Mouse (Mus musculus) heart, embryonic 11.5 days (tissue): ENCODE results near the gene Nme6. TPM values are rescaled to one million over a fixed set of nuclear protein-coding genes. Genes with fewer than 3 reads are reported as not detected.

Experiments
- ATAC-seq: fragments of 200-750 bp; cut with Nextera tagmentation; replicated peaks from 2 replicates; pipeline ENCODE4 v1.8.0; 2017; ENCODE audit warnings: moderate library complexity; ENCODE audit not compliant: insufficient number of reproducible peaks, low FRiP score, low TSS enrichment
- H3K27ac ChIP-seq: fragments of 300-500 bp; sonication (generic); 2 replicates; pipeline ENCODE4 v1.5.1; 2014; ENCODE audit warnings: mild to moderate bottlenecking, low read depth, low read length
- H3K27me3 ChIP-seq: fragments of 300-500 bp; sonication (generic); 2 replicates; pipeline ENCODE4 v1.6.1; 2014; ENCODE audit warnings: mild to moderate bottlenecking, low read length, mixed read lengths; ENCODE audit not compliant: control insufficient read depth, insufficient read depth
- H3K36me3 ChIP-seq: fragments of 300-500 bp; sonication (generic); 2 replicates; pipeline ENCODE4 v1.6.1; 2014; ENCODE audit warnings: mild to moderate bottlenecking, low read length, moderate library complexity, mixed read lengths; ENCODE audit not compliant: control insufficient read depth, insufficient read depth
- H3K4me1 ChIP-seq: fragments of 300-500 bp; sonication (generic); 2 replicates; pipeline ENCODE4 v1.6.1; 2014; ENCODE audit warnings: low read length; ENCODE audit not compliant: control insufficient read depth, insufficient read depth
- H3K4me2 ChIP-seq: fragments of 300-500 bp; sonication (generic); 2 replicates; pipeline ENCODE4 v1.6.1; 2014; ENCODE audit warnings: mild to moderate bottlenecking, moderate library complexity
- H3K4me3 ChIP-seq: fragments of 300-500 bp; sonication (generic); 2 replicates; pipeline ENCODE4 v1.5.1; 2014; ENCODE audit warnings: low read depth, low read length
- H3K9ac ChIP-seq: fragments of 300-500 bp; sonication (generic); 2 replicates; pipeline ENCODE4 v1.6.1; 2014; ENCODE audit warnings: mild to moderate bottlenecking, low read depth, low read length, moderate library complexity
- H3K9me3 ChIP-seq: fragments of 300-500 bp; sonication (generic); replicated peaks from 2 replicates; pipeline ENCODE4 v1.6.1; 2016; ENCODE audit warnings: low read length; ENCODE audit not compliant: control insufficient read depth
- WGBS: fragments of 180-500 bp; shearing (Covaris S2); extraction: QIAGEN DNeasy Blood & Tissue Kit; methylation state at CpG from one replicate; pipeline ENCODE4 v1.1.7; 2014; ENCODE audit not compliant: insufficient replicate concordance; 5-methylcytosine and 5-hydroxymethylcytosine counted together
- microRNA-seq: library from miRNA; unstranded; fragments of <30 nt; microRNA quantifications from one replicate; pipeline ENCODE4, GENCODE M21; 2016; ENCODE audit warnings: borderline number of aligned reads
- polyA plus RNA-seq: library from polyadenylated mRNA; unstranded; fragments of >200 nt; fragmentation: Nextera tagmentation; extraction: Ambion mirVana; gene quantifications from 2 replicates; pipeline ENCODE4 v1.2.1, GENCODE M21; 2014

Gene Nme6
- polyA plus RNA-seq, 1 experiment from 2014 or later: 77.3 TPM

- 86% methylated on average over 5 of the region's 5 CpGs for WGBS
- Histone ChIP-seq H3K27me3 (no peaks in the 10 kb centered on the region), H3K4me2 (peak overlapping the region; percentile 94), H3K27ac (no peak overlapping the region), H3K4me3 (peak overlapping the region; percentile 88), H3K4me1 (peaks cover 6% of the 10 kb centered on the region), H3K36me3 (peaks cover 37% of the 10 kb centered on the region), H3K9me3 (no peaks in the 10 kb centered on the region), H3K9ac (peak overlapping the region; percentile 95)
- ATAC-seq: no peak
Observed at GRCm38 (mm10) chr9:109877666-109878065, 45.1 kb downstream of the Nme6 start.

DNA sequence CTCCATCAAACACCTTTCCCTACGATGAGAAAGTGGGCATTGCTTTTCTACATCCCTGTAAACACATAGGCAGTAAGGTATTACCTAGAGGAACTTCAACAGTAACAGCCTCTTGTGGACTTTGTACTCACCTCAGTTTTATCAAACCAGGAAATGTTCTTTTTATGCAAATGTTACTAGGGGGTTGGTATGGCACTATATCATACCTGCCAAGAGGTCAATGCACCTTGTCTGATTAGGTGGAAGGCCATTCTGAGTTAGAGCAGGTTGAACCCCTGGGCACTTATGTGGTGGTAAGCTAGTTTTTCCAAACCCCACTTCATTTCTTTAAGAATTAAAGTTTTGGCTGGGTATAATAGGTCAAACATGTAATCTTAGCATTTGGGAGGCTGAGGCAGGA lies 46.8 kb downstream of the Nme6 start:
- no peak overlapping the region for H3K27ac ChIP-seq
- no peak for ATAC-seq
- H3K4me2 ChIP-seq: no peak overlapping the region
- no peaks in the 10 kb centered on the region for H3K27me3 ChIP-seq
- no peak overlapping the region for H3K9ac ChIP-seq
- H3K36me3 ChIP-seq: peaks cover 49% of the 10 kb centered on the region
- H3K4me1 ChIP-seq: peaks cover 6% of the 10 kb centered on the region
- no peaks in the 10 kb centered on the region for H3K9me3 ChIP-seq
- H3K4me3 ChIP-seq: no peak overlapping the region
- 100% methylated on average over 1 of the region's 1 CpGs for WGBS

DNA sequence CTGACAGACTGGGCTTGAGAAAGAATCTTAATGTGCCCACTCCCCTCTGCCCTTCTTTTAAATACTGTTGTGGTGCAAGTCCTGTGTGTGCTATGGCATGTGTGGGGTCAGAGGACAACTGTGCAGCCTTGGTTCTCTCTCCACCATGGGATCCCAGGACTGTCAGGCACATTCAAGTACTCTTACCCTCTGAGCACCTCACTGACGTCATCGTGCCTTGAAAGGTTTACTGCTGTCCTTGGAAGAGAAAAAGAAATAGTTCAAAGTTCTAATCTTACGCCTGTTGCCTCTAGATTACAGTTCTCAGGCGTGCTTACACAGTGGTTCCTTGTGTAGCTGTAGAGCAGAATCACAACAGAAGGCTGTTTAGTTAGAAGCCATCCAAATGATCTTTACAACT lies 53.7 kb downstream of the Nme6 start:
- H3K27ac ChIP-seq: no peak overlapping the region
- ATAC-seq: no peak
- no peak overlapping the region for H3K4me3 ChIP-seq
- WGBS: 67% methylated on average over 4 of the region's 4 CpGs
- no peaks in the 10 kb centered on the region for H3K4me1 ChIP-seq
- no peak overlapping the region for H3K4me2 ChIP-seq
- no peaks in the 10 kb centered on the region for H3K27me3 ChIP-seq
- peaks cover 62% of the 10 kb centered on the region for H3K36me3 ChIP-seq
- no peaks in the 10 kb centered on the region for H3K9me3 ChIP-seq
- H3K9ac ChIP-seq: no peak overlapping the region

DNA sequence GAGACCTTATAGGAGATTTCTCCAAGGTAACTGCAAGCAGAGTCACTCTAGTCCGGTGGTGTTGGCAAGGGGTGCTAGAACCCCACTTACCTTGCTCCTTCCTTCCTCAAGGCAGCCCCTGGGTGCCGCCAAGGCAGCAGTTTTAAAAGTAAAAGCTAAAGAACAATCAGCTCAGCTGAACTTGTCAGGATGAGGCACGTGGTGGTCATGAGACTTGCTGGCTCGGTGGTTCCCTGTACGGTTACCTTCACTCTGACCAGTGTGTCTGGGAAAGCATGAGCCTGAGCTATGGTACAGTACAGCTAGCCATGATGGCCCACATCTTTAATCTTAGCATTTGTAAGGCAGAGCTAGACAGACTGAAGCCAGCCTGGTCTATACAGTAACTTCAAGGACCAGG lies 54.8 kb downstream of the Nme6 start:
- no peak overlapping the region for H3K4me2 ChIP-seq
- no peaks in the 10 kb centered on the region for H3K9me3 ChIP-seq
- H3K36me3 ChIP-seq: peaks cover 67% of the 10 kb centered on the region
- no peaks in the 10 kb centered on the region for H3K27me3 ChIP-seq
- H3K4me1 ChIP-seq: no peaks in the 10 kb centered on the region
- H3K27ac ChIP-seq: no peak overlapping the region
- no peak for ATAC-seq
- no peak overlapping the region for H3K4me3 ChIP-seq
- 88% methylated on average over 5 of the region's 5 CpGs for WGBS
- H3K9ac ChIP-seq: no peak overlapping the region

- WGBS: 85% methylated on average over 8 of the region's 8 CpGs
- Histone ChIP-seq H3K9ac (no peak overlapping the region), H3K27ac (no peak overlapping the region), H3K4me1 (peaks cover 4% of the 10 kb centered on the region; the same call in 1 of the 2 replicates), H3K9me3 (no peaks in the 10 kb centered on the region), H3K4me3 (no peak overlapping the region), H3K36me3 (peaks cover 44% of the 10 kb centered on the region), H3K27me3 (no peaks in the 10 kb centered on the region), H3K4me2 (no peak overlapping the region)
- ATAC-seq: no peak
Observed at GRCm38 (mm10) chr9:109891501-109891900, 59.0 kb downstream of the Nme6 start.

Small RNA genes within 50 kb of the gene (microRNA-seq; reads per million reads assigned to microRNA genes)
- 1.5 reads per million, percentile 19 among the genes with 10 or more reads in this experiment for gene Mir7089

Other genes starting within 250 kb of the Nme6 start
- gene Fbxw24, start 206.7 kb upstream of the Nme6 start, polyA plus RNA-seq: not detected in 2 replicates
- not detected in 2 replicates for gene Fbxw25, start 168.1 kb upstream of the Nme6 start, polyA plus RNA-seq
- gene Fbxw18, start 130.0 kb upstream of the Nme6 start, polyA plus RNA-seq: not detected in 2 replicates
- not detected in 2 replicates for gene Fbxw26, start 86.7 kb upstream of the Nme6 start, polyA plus RNA-seq
- gene Fbxw27, start 42.1 kb upstream of the Nme6 start, polyA plus RNA-seq: not detected in 2 replicates
- 0.27 TPM in 1 of 2 replicates, not detected in the other for gene Spink8, start 20.5 kb upstream of the Nme6 start, polyA plus RNA-seq
- gene Camp, start 16.9 kb downstream of the Nme6 start, polyA plus RNA-seq: 1.1 TPM in 1 of 2 replicates, not detected in the other
- 22.0 and 23.7 TPM in 2 replicates for gene Cdc25a, start 42.8 kb downstream of the Nme6 start, polyA plus RNA-seq
- 64.9 and 93.6 TPM in 2 replicates for gene Map4, start 98.7 kb downstream of the Nme6 start, polyA plus RNA-seq